Mouse (Mus musculus) testis, postnatal 10 days (tissue): ENCODE results near the gene Ciao2a.

ENCODE experiments used
- DNase-seq: peaks from one replicate; pipeline ENCODE4 v3.0.0; 2021; ENCODE audit warnings: low spot score

Ciao2a gene

GRCm38 (mm10) chr9:66126456-66127192, at the start of gene Ciao2a, which contains the start of gene Snx1:
Gene Ciao2a (plus strand): TSS chr9:66126611.
Gene Snx1 (minus strand): TSS chr9:66126587.
- peak; percentile 94 for DNase-seq

- no peak for DNase-seq
Measured at GRCm38 (mm10) chr9:66078072-66078471, 48.3 kb upstream of the Ciao2a start.

- no peak for DNase-seq
Measured at GRCm38 (mm10) chr9:66078493-66078892, 47.9 kb upstream of the Ciao2a start.

DNA sequence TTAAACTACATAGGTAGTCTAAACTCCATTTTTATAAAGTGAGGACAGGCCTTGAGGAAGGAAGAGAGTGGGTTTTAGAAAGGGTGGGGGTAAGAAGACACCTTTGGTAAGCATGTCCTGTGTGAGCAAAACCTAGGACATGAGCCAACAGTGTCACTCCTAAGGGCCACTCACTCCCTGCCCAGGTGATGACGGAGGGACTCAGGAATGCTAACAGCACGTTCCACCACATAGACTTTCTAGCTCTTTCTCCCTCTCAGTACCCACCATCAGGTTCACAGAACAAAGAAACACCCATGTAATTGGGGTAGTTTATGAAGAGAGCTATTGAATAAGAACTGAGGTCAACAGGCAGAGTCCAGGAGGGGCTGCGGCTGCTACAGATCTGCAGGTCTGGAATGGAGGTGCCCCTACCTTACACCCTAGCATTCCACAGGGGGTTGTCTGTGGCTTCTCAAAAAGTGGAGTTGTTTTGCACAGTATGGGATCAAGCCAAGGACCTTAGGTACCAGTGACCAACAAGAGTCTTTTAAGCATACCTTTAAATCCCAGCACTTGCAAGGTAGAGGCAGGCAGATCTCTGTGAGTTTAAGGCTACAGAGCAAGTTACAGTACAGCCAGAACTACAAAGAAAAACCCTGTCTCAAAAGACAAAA, 45.5 kb upstream of the Ciao2a start:
- DNase-seq: no peak

GRCm38 (mm10) chr9:66081999-66082398, 44.4 kb upstream of the Ciao2a start:
- no peak for DNase-seq

DNA sequence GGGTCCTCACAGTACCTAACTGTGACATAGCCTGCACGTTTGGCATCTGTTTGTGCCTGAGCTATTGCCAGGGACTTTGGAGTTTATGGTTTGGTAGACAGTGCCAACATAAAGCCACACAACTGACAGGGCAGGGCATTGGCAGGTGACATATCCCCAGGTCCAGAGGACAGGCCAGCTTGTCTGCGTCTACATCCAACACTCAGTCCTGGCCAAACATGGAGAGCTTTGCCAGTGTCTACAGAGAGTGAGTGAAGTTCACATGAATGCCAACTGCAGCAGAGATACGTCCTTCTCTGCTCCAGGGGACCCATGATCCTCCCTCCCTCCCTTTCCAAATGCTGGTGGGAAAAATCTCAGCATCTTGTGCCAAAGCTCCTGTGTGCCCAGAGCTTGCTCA, 42.2 kb upstream of the Ciao2a start:
- DNase-seq: no peak

- DNase-seq: no peak
Measured at GRCm38 (mm10) chr9:66087062-66087461, 39.3 kb upstream of the Ciao2a start.

DNA sequence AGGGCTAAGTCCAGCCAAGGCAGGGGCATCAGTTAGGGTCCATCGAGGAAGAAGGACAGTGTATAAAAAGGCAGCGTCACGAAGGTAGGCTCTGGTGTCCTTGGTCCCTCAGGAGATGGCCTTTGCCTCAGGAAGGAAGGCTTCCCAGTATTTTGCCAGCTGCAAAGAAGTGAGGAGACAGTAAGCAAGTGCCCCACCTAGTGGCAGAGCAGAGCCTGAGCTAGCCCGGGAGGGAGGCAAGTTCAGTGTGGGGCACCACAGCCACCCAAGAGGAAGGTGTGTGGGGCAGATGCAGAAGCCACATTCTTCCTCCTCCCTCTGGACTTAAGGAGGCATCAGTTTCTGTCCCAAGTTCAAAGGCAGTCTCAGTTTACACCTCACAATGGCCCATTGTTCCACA, 38.0 kb upstream of the Ciao2a start:
- DNase-seq: peak; percentile 75

DNA sequence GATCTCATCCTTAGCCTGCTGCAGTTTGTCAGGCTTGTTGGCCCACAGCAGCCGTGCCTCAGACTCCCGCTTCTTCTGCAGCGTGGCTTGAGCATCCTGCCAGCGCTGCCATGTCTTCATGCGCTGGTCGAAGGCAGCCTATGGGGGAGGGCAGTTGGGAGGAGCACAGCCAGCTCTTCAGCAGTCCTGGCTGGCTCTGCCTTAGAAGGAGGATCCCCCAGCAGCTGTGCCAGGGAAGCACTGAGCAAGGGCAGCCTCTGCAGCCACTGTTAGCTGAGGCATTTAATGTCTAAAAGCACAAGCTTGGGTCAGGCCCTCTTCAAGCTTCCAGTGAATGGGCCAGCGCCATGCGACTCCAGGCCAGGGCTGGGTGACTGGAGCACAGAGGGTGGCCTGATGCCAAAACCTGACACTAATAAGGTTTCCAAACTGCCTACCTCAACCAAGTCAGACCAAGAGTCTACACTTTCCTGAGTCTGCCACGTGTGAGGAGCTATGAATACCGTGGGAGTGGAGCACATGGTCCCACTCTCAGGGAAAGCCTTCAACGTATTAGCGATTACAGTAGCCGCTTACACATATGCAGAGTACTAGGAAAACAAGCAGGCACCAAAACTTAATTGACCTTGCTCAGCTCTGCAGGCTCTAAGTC, 35.7 kb upstream of the Ciao2a start:
- no peak for DNase-seq

GRCm38 (mm10) chr9:66091327-66092231, 34.8 kb upstream of the Ciao2a start:
- no peak for DNase-seq

GRCm38 (mm10) chr9:66092664-66093063, 33.7 kb upstream of the Ciao2a start:
- DNase-seq: no peak

GRCm38 (mm10) chr9:66101577-66101976, 24.8 kb upstream of the Ciao2a start:
- no peak for DNase-seq

DNA sequence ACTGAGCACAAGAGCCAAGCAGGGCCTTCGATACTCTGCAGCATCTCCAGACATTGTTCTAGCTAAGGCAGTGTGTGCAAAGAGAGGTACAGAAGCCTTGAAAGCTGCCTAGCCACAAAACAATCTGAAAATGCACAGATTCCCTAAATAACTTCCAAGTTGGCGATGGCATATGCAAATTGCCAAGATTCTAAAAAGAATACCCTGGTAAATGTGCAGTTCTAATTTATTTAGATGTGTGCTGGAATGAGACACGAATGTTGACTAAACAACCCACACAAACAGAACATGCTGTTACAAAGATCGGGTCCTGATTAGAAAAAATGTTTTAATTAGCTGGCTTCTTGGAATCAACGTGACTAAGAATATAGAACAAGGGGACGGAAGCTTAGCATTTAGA, 23.7 kb upstream of the Ciao2a start:
- no peak for DNase-seq

DNA sequence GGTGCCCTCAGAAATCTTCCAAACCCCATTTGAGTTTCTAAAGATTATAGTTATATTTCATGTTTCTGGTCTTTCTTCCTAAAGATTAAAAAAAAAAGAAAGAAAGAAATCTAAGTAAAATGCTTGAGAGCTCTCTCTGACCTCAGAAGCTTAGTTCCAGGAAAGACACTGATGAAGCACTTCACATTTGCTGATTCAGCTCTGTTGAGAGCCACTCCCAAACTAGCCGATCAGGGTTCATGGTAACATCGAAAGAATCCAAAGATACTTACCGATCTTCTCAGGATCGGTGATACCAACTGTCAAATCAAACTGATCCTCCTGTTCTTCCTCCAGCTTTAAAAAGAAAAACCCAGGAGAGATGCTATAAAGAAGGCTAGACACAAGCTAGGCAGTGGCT, 21.8 kb upstream of the Ciao2a start:
- DNase-seq: no peak

DNA sequence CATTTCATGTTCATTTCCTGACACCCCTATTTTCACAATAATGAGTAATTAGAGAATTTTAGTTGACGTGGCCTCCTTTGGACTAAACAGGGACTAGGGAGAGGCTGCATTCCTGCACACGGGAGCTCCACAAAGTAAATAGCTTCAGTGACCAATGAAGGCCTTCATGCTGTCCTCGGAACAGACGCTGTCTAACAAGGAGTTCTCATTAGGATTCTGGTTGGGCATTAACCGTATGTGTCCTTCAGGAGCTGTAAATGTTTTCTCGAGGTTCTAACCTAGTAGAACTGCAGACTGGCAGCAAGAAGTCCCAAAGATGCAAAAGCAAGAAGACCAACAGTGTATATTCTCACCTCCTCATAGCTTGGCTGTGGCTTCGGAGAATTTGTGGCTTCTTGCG, 21.2 kb upstream of the Ciao2a start:
- no peak for DNase-seq

GRCm38 (mm10) chr9:66109574-66109973, 16.8 kb upstream of the Ciao2a start:
- DNase-seq: no peak

DNA sequence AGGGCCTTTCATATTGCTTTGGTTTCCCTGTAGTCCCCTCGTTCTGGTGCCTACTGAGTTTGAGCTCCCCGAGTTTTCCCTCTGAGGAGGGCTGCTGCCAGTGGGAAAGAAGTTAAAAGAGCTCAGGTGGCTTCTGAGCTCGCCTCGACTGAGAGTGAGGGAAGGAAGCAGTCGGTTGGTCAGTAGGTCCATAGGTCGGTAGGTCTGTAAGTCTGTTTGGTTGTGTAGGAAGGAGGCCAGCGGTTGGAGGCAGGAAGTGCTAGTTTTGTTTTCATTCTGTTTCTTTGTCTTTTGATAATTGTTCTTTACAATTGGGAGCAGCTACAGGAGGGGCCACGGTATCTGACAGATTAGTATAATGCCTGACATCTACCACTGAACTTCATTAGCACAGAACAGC, 16.3 kb upstream of the Ciao2a start:
- no peak for DNase-seq

DNA sequence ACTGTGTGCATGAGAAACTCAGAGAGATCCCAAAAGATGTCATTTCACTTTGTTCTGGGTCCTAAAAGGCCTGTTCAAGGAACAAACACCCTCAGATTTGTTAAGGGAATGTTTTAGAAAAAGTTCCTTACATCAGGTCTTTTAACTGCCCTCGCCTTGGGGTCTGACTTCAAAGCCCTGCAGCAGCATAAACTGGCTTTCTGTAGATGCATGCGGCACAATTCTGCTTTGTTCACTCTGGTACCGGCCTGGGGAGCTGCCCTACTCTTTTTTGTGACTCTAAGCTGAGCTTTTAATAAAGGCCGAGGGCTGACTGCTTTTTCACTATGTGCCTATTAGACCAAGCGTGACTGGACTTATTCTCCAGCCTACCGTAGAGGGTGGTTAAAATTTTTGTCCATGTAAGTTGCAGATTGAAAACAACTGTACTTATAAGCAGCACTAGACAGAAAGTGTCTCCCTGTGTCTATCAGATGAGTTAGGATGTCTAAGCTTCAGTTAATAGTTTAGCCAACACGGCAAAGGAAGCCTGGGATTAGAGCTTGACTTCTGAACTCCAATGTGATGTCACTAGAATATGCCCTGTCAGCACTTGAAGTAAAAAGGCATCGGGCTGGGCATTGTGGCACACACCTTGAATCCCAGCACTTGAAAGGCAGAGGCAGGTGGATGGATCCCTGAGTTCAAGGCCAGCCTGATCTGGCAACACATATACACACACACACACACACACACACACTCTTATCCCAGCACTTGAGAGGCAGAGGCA, 15.6 kb upstream of the Ciao2a start:
- DNase-seq: no peak

DNA sequence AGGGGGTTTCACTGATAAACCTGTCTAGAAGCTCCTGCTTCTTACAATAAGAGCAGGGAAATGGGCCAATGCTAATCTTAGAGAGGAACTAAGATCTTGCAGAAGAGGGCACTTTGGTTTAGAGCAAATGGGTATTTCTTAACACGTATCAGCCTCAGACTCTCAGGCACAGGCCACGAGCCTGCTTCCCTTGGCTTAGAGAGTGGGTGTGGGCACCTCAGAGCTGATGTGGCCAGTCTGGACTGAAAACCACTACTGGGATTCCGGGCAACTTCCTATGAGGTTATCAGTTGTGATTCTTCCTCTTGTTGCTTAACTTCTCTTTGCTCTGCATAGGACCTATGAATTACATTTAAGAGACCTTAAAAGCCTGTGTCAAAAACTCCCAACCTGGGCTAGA, 12.1 kb upstream of the Ciao2a start:
- DNase-seq: no peak

DNA sequence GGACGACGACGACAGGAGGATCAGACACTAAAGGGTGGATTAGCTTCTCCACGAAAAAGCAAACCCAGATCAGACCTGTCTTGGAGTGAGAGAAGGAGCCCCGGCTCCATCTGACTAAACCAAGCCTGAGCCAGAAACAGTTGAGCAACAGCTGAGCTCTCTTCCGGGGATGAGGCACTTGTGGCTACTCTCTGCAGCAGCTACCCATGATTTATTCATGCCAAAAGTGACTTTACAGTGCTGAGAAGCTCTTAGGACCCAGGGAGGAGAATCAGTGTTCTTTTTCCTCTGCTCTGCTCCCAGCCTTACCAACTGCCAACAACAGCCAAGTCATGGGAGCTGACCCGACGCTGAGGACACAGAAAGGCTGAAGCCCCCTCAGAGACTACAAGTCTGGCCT, 9.5 kb upstream of the Ciao2a start:
- DNase-seq: no peak

GRCm38 (mm10) chr9:66119498-66119897, 6.9 kb upstream of the Ciao2a start:
- DNase-seq: no peak
